Mouse (Mus musculus): Measurements from ENCODE around the gene 6430550D23Rik. TPM values are rescaled to one million over a fixed set of nuclear protein-coding genes. Genes with fewer than 3 reads are reported as not detected.

6430550D23Rik gene
- 1 to 10 TPM; 1.3 to 6.1 (median 3.5) TPM for total RNA-seq (2022)

DNA sequence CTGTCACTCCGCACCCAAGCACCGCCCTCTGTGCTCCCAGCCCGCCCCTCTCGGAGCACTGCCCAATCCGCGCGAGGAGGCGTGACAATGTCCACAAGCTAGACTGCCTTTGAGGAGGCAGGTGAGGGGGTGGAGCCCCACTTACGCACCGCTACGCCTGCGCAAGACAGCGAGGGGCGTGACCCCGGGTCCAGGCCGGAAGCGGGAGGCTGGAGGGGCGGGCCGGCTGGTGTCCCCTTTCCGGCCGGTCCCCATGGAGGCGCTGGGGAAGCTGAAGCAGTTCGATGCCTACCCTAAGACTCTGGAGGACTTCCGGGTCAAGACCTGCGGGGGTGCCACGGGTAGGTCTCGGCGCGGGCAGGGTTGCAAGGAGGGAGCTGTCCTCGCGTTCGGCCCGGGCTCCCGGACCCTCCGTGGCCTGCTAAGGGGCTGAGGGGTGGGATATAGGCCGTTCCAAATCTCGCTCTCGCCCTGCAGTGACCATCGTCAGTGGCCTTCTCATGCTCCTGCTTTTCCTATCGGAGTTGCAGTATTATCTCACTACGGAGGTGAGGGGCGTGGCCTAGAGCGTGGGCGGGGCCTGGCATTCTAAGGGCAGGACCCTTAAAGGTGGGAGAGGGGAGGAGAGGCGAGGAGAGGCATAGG lies at the start of gene 6430550D23Rik, which contains the start of gene Ergic3:
6430550D23Rik (minus strand) TSS at position 90 of the 645 bp plus-strand sequence.
Ergic3 (plus strand) TSS at position 158 of the 645 bp plus-strand sequence.
- peak; percentile 98 for DNase-seq

GRCm38 (mm10) chr2:156052816-156053215 lies 45.0 kb upstream of the 6430550D23Rik start, which contains the start of gene Fer1l4:
Gene Fer1l4, minus strand, starts transcription at chr2:156052947.
- no peak for DNase-seq

GRCm38 (mm10) chr2:156047929-156048328 lies 40.2 kb upstream of the 6430550D23Rik start:
- DNase-seq = no peak

DNA sequence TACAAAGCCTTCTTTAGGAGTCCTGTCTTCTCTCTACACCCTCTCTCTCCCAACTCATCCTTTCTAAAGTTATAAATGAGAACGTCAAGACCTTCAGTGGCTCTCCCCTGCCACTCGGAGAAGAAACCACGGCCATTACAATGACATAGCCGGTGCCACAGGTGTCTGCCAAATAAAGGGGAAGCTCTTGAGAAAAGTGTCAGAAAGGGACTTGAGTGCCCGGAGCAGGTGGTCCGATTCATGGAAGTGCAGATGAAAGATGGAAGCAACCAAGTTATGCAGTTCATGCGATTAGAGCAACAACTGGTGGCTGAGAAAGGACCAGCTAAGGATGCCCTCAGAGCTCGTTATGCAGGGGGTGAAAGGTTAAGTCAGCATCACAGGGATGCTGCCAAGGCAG lies 35.1 kb upstream of the 6430550D23Rik start:
- no peak for DNase-seq

DNA sequence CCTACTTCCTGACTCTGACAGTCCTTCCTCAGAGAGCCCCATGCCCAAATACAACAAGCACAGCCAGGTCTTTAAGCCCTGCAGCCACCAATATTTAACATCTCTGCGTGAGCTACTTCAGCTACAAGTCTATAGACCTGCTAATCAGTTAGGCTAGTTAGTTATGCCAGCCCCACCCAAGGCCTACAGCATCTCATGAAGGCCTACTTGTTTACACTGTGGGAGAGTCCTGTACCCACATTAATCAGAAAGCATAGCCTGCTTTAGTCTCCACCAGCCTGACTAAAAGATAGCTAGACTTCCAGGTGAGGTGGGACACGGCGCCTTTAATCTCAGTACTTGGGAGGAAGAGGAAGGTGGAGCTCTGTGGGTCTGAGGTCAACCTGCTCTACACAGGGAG lies 31.6 kb upstream of the 6430550D23Rik start:
- DNase-seq = no peak

DNA sequence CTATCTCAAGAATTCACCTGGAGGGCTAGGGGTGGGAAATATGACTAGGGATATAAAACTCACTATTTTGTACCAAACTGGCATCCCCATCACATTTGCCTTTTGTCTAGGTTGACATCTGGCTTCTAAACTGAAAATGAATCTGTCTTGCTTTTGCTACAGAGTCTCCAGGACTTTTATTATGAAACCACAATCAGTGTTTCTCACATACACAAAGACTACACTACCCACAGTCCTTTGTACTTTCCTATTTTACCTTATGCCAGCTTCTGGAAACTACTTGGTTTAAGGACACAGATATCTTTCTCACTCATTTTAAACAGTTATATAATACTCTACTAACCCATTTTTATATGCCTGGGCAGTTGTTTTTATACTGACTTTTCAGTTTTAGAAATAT lies 17.7 kb upstream of the 6430550D23Rik start:
- no peak for DNase-seq

DNA sequence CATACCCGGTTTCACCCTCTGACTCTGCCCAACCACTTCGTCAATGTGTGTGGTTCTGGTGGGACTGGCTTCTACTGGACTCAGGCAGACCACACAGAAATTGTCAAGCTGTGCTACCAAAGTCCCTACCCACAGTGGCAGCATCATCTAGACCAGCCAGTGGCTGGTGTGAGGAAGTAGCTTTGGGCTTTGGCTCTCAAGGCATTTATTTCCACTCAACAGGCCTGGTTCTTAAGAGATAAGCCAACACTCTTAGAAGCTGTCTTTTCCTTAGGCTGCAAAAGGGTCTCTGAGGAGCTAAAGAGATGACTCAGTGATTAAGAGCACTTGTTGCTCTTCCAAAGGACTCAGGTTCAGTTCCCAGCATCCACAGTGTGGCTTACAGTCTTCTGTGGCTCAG lies 14.0 kb upstream of the 6430550D23Rik start:
- DNase-seq = no peak

GRCm38 (mm10) chr2:156021219-156021618 lies 13.4 kb upstream of the 6430550D23Rik start:
- DNase-seq = no peak

- DNase-seq = no peak
Measured at GRCm38 (mm10) chr2:156018106-156018505, 10.3 kb upstream of the 6430550D23Rik start.

GRCm38 (mm10) chr2:156005393-156005792 lies 2.4 kb downstream of the 6430550D23Rik start:
- DNase-seq = no peak

GRCm38 (mm10) chr2:155991863-155992321 lies 15.9 kb downstream of the 6430550D23Rik start:
- peak; percentile 12 for DNase-seq

- DNase-seq = no peak
Measured at GRCm38 (mm10) chr2:155991151-155991550, 16.6 kb downstream of the 6430550D23Rik start.

- no peak for DNase-seq
Measured at GRCm38 (mm10) chr2:155989085-155989484, 18.7 kb downstream of the 6430550D23Rik start.

DNA sequence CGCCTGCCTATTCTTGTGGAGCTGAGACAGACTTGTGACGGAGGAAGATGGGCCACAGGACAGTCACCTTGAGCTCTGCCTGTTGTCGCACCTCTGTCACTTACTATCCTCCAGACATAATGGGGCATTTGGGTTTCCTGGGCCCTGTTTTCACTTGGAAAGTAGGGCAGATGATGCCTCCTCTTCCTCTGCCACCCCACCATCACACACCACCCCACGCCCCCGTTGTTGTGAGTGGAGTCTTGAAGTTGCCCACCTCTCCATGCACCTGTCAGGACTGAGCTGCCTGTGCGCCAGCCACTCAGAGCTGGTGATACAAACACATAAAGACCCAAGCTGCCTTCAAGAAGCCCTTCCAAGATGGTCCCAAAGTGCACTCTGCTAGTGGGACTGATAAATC lies 20.6 kb downstream of the 6430550D23Rik start:
- DNase-seq = no peak

DNA sequence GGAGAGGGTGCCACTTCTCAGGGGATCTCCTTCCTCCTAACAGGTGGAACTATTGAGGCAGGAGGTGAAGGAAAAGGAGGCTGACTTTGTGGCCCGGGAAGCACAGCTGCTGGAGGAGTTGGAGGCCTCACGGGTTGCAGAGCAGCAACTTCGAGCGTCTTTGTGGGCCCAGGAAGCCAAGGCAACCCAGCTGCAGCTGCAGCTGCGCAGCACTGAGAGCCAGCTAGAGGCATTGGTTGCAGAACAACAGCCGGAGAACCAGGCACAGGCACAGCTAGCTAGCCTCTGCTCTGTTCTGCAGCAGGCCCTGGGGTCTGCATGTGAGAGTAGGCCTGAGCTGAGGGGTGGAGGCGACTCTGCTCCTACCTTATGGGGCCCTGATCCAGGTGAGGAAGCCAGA lies 22.0 kb downstream of the 6430550D23Rik start:
- no peak for DNase-seq

- no peak for DNase-seq
Measured at GRCm38 (mm10) chr2:155979328-155979991, 28.3 kb downstream of the 6430550D23Rik start.

GRCm38 (mm10) chr2:155974087-155974731 lies 33.6 kb downstream of the 6430550D23Rik start:
- DNase-seq = no peak

DNA sequence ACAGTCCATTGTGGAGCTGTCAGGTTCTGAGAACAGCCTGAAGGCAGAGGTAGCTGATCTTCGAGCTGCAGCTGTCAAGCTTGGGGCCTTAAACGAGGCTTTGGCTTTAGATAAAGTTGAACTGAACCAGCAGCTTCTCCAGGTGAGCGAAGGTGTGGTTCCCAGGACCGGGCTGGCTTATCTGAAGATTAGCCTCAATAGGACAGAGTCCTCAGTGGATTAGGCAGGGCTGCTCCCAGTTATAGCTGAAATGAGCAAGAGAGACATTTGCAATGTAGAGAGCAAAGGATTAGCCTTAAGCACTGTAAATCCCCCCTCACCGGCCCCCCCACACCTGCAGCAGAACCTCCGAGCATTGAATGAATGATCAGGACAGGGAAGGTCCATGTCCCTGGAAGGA lies 34.4 kb downstream of the 6430550D23Rik start:
- no peak for DNase-seq

- DNase-seq = no peak
Measured at GRCm38 (mm10) chr2:155962991-155963390, 44.8 kb downstream of the 6430550D23Rik start.

DNA sequence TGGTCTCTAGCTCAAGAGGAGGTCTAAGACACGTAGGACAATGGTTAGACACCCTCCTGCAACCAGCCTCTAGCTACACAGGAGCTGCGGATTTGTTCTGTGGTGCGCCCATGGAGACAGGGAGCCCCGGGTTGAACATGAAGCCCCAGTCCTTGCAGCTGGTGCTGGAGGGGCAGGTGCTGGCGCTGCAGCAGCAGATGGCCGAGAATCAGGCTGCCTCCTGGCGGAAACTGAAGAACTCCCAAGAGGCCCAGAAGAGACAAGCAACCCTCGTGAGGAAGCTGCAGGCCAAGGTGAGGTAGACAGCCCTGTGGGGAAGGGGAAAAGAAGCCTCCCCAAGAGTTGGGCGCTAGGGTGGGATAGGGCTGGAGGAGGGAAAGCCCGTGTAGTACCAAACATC lies 45.9 kb downstream of the 6430550D23Rik start:
- DNase-seq = no peak

DNA sequence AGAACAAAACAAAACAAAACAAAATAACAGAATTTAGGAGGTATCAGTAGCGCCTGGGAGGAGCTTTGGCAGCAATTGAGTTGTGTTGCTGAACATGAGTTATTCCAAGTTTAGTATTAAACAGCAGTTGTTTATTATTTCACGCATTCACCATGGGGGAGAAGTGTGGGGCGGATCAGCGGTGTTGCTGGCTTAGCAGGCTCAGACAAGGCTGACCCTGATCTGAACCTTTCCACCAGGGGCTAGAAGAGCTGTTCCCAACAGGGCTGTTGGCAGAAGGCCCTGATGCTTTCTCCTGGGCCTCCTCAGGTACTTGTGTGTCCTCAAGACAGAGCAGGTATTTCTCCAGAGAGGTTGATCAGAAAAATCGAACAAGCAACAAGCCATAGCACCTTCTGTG lies 47.8 kb downstream of the 6430550D23Rik start:
- DNase-seq = no peak

DNA sequence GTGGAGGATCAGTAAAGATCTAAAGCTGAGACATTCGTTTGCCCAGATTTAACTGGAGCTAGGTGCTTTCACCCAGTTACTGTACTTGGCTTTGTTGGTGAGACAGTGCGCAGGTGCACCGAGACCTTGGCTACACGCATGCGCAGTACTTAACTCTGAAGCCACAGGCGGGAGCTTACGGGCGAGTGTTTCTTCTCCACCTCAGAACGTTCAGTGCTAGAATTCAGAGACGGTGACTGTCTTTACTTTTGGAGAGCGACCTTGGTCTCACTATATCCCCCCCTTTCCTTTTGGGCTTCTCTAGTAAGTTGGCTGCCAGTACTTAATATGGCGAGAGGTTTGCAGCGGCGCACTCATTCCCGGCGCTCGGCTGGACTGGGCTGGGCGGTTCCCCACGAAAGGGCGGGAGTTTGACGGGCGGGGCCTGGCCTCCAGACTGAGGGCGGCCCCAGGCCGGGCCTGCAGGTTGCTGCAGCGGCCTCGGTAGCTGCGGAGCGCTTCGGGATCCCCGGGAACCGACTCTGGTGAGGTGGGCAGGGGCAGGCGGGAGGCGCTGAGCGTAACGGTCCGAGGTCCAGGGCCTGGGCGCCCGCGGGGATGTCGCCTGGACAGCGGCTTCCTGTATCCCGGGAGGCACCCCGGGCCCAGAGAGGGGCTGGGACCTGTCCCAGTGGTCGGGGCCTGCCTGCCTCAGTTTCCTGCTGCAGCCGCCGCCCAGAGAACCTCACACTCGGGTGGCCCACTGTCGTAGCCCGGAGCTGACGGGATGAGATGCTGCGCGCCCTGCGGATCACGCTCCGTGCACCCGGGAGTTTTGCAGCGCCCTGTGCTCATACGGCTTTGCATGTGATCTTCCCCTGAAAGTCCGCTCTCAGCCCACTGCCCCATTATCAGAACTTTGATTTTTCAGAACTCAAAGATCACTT lies 51.4 kb downstream of the 6430550D23Rik start, which contains the start of gene Cep250:
Cep250 (plus strand) TSS at position 325 of the 926 bp plus-strand sequence.
- peak; percentile 88 for DNase-seq
